Mouse (Mus musculus) layer of hippocampus, postnatal 25 days (tissue): ENCODE measurements around the gene Dars2. TPM values are rescaled to one million over a fixed set of nuclear protein-coding genes. Genes with fewer than 3 reads are reported as not detected.
"Not testable (repeated sequence)": the region's sequence is repeated elsewhere in the genome, so short reads cannot be mapped to it uniquely, and the experiment has no call there.

Source experiments
- DNase-seq, 2 experiments: peaks; one replicate each; pipeline ENCODE4 v3.0.0; 2022; ENCODE audit warnings: mixed read lengths in 2 of 2, low spot score in 1 of 2; ENCODE audit errors: extremely low spot score in 1 of 2
- total RNA-seq, 2 experiments: library from RNA; stranded (reverse); gene quantifications; 2 replicates each; pipeline ENCODE4 v1.2.3; 2021

Gene Dars2
- total RNA-seq, 2 experiments from 2014 or later = 22.8 to 26.3 TPM

DNA sequence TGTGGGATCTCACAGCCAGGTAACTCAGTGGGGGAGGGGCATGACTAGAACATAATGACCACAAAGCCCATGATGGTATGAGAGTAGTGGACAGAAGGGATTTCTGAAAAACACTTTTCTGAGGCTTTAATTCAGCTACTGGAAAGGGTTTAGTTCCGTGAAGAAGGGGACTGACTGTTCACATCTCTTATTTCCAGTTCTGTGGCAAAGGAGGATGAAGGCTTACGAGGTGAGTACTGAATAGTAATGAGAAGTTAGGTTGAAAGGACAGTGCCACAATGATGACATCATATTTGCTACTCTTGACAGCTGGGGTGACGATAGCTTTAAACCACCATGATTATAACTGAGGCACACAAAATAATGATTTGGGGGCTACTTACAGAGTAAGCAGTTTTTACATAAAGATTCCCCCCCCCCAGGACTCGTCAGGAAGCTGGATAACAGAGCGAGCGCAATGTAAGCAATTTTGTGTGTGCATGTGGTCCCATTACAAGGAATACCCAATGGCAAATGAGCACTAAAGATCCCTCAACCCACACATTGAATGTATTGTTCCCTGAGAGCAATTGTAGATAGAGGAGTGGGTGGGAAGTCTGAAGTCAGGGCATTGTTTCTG is 34.6 kb downstream of the Dars2 start:
- DNase-seq = no peak

DNA sequence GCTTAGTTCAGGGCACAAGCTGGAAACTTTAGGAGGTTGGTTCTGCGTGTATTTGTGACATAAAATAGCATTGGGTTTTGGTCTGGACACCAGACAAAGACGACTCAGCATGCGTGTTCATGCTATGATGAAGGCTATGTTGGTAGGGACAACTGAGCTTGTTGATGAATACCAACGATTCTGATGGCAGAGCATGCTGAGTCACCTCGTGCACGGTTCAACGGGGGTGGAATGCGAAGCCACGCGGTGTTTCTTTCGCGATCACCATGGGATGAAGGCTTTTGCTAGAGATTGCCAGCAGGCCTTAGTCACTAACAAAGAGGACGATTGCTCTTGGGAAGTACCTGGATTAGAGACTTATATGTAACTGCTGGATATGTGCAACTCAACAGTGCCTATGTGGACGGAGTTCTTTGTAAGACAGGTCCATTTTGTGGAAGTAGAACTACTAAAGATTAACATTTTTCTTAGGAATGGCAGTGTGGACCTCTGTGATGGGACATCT is 35.1 kb downstream of the Dars2 start:
- DNase-seq = peak in 1 of 2 experiments; percentile 30

DNA sequence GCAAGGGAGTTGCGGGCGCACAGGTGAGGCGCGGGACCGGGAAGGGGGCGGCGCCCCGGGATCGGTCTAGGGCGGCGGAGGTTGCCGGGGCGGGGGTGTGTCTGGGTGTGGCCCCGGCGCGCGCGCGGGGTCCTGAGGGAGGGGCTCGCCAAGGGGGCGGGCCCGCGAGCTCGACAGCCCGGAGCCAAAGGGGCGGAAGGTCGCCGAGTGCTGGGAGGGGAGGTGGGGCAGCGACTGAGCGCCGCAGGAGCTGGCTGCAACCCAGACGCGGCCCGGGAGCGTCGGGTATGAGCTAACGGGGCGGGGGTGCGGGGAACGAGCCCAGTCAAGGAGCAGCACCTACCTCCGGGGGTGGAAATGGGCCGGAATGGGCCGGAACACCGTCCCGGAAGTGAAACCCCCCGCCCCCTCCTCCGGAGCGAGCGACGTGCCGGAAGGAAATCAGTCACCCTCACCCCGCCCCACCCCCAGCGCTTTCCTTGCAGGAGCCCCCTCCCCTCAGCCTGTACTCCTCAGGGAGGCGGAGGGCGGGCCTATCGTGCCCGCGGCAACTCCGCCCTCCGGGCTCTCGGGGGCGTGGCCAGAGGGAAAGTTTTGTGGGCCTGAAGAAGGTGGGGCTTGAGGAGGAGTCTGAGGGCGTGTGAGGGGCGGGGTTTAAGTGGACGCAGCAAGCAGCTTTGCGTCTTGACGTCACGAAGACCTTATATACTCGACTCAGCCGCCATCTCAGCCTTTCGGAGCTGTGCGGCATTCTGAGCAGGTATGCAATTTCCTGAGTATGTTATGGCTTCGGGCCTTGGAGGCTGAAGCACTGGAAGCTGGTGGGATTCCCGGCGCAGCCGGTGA is 35.8 kb downstream of the Dars2 start, which contains the start of gene Zbtb37:
Gene Zbtb37, minus strand, starts transcription at position 415 of the 846 bp plus-strand sequence.
- peak; percentile 83 to 91 for DNase-seq

- no peak for DNase-seq
Observed at GRCm38 (mm10) chr1:161033856-161034434, 36.5 kb downstream of the Dars2 start.

- no peak for DNase-seq
Observed at GRCm38 (mm10) chr1:161032345-161032744, 38.1 kb downstream of the Dars2 start.

GRCm38 (mm10) chr1:161031881-161032280 is 38.6 kb downstream of the Dars2 start:
- no peak for DNase-seq

DNA sequence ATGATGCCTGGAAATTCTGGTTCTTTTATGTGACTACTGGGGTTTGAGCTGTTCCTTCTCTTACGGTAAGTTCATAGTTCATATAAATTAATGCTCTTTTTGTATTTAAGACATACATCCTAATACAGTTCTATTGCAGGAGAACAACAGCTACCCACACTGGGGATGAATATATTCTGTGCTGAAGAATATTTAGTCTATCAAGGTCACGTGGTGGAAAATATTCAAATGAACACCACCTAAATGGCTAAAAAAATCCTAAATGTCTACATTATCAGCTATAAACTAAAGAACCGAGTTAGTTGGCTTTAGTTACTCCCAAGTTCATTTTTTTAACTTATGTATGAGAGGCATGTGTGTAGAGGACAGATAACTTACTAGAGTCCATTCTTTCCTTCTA is 40.4 kb downstream of the Dars2 start:
- DNase-seq = no peak

DNA sequence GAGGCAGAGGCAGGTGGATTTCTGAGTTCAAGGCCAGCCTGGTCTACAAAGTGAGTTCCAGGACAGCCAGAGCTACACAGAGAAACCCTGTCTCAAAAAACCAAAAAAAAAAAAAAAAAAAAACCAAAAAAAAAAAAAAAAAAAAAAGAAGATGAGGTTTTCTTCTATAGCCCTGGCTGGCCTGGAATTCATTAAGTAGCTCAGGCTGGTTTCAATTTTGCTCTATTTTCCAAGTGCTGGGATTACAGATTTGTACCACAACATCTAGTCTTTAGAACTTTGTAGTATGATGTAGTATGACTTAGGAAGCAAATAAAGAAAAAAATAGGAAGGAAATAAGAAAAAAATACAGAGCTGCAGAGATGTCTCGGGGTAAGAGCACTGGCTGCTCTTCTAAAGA is 42.0 kb downstream of the Dars2 start:
- not testable (repeated sequence) for DNase-seq

- no peak for DNase-seq
Observed at GRCm38 (mm10) chr1:161027196-161027595, 43.3 kb downstream of the Dars2 start.

DNA sequence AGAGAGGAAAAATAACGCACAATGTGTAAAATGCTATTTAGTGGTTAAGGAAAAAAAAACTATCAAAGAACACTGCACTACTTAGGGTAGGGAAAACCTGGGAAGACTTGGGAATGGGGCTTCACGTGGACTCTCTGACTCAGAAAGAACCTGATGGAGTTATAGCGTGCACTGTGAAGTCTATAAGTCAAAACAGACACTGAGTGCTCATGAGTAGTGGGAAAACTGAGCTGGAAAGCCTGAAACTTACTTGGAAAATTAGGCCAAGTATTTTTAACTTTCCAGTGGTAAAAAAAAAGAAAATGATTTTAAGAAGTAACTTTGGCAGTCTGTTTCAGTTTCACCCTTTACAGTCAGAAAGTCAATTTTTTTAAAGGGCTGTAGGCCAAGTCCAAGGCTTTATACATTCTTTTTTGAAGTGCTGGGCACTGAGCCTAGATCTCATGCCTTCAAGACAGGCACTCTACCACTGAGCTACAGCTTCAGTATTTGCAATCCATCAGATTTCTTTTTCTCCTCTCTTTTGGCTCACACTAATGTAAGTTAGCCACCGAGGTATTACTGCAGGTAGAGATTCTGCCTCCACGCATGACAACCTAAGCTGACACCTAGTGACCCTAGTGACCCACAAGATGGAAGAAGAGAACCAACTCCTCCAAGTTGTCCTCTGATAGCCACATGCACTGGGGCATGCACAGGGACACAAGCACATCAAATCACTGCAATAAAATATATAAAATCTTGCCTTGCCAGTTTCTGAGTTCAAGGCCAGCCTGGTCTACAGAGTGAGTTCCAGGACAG is 44.8 kb downstream of the Dars2 start:
- DNase-seq = no peak

DNA sequence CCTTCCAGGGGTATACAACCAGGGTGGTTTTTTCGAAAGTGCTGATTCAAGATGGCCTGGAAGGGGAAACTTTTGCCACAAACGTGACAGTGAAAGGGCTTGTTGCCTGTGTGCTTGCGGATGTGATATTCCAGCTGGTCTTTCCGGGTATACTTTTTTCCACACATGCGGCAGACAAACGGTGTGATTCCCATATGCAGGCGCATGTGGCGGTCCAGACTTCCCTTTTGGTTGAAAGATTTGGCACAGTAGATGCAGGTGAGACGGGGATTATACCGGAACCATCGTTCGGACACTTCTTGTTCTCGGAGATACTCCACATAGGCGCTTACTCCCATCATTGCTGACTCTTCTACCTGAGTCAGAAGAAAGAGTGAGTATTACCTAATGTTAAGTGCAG is 50.4 kb downstream of the Dars2 start:
- no peak for DNase-seq

DNA sequence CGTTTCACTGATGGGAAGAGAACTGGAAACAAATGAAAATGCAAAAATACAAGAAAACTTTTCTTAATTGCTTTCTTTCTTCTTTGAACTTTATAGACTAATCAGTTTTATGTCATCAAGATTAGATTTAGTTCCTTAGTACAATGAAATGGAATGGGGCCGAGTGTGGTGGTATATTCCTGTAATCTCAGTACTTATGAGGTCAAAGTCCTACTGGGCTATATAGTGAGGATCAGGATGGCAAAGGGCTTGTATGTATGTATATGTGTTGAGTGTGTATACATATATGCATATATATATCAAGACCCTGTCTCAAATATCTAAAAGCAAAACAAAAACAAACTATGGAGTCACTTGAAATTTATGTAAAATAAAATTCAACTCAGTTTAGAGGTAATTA is 54.1 kb downstream of the Dars2 start:
- no peak for DNase-seq

DNA sequence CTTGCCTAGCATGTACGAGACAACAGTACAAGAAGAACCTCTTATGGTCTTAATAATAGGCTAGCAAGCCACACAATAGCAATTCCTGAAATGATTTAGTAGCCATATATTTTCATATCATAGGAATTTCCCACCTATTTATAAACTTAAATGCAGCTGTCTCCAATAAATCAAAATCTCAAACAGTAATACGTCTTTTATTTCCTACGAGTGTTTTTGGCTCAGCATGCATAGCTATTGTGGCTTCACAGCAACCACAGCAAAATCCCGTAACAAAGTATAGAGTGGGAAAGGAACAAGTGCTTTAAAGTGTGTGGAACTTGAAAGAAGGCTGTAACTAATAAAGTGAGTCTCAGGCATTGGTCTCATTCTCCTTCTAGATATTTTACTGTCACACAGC is 60.0 kb downstream of the Dars2 start:
- DNase-seq = no peak

DNA sequence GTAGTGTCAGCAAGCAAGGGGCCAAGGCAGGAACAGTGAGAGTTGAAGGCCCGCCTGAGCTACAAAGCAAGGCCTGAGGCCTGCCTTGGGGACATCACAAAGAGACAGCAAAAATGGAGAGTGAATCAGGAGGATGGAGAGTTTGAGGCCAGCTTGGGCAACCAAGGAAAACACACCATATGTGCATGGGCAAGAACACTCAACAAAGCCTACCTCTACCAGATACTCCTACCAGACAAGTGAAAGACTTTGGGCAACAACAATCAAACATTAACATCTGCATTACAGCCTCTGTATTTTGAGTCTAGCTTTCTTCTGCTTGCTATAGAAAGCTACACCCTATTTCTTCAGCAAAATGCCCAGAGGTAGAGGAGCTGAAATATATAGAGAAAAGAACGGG is 62.4 kb downstream of the Dars2 start:
- DNase-seq = no peak

DNA sequence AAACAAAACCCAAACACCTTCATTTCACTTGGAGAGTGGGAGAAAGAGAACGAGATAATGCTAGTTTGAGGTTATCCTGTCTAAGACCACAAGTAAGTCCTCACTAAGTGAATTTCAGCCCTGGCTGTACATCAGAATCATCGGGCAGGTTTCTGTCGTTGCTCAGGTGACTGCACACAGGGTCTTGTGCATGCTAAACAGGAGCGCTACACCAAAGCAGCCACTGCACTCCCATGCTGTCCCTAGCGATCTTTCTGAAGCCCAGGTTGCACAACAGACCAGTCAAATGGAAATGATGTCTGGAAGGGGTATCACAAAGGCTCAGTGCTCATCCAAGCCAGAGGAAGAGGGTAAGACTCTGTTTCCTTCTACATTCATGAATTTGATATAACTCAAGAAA is 64.0 kb downstream of the Dars2 start:
- no peak for DNase-seq

DNA sequence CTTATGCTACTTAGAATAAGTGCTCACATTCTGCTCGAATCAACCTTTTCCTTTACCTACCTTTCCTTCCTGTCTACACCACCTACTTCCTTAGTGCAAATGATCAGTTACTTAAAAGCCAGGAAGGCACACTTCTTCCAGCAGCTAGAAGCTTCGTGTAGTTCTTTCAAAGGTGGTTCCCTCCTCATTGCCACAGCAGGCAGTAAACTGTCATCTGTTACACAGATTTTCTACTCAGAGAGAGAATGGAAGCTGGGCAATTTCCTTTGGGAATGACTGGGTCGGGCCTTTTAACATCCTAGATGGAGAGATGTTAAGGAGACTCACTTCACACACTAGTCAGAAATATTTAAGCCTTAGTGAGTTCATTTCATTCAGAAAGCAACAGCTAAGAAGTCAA is 64.9 kb downstream of the Dars2 start:
- no peak for DNase-seq

GRCm38 (mm10) chr1:161004942-161005341 is 65.5 kb downstream of the Dars2 start:
- no peak for DNase-seq

GRCm38 (mm10) chr1:160993851-160994250 is 76.6 kb downstream of the Dars2 start:
- DNase-seq = no peak
